Mouse (Mus musculus) forebrain, embryonic 16.5 days (tissue): ENCODE measurements around the gene Mapk6. TPM values are rescaled to one million over a fixed set of nuclear protein-coding genes. Genes with fewer than 3 reads are reported as not detected.
A peak's percentile ranks its signal among the peaks of the same experiment; 100 is the strongest.

Experiments
- ATAC-seq: fragments of 200-750 bp; cut with Nextera tagmentation; 2 replicates; pipeline ENCODE4 v1.8.0; 2017; ENCODE audit warnings: mild to moderate bottlenecking, moderate library complexity
- H3K27ac ChIP-seq: fragments of 300-500 bp; sonication (generic); 2 replicates; pipeline ENCODE4 v1.5.1; 2014; ENCODE audit warnings: low read length, control low read depth
- H3K27me3 ChIP-seq: fragments of 300-500 bp; sonication (generic); replicated peaks from 2 replicates; pipeline ENCODE4 v1.6.1; 2014; ENCODE audit warnings: low read length; ENCODE audit not compliant: control insufficient read depth, insufficient read depth
- H3K36me3 ChIP-seq: fragments of 300-500 bp; sonication (generic); 2 replicates; pipeline ENCODE4 v1.6.1; 2014; ENCODE audit not compliant: control insufficient read depth, insufficient read depth
- H3K4me1 ChIP-seq: fragments of 300-500 bp; sonication (generic); replicated peaks from 2 replicates; pipeline ENCODE4 v1.6.1; 2014; ENCODE audit warnings: low read length; ENCODE audit not compliant: control insufficient read depth, insufficient read depth
- H3K4me2 ChIP-seq: fragments of 300-500 bp; sonication (generic); 2 replicates; pipeline ENCODE4 v1.6.1; 2014; ENCODE audit warnings: mild to moderate bottlenecking, low read length, control low read depth
- H3K4me3 ChIP-seq: fragments of 300-500 bp; sonication (generic); replicated peaks from 2 replicates; pipeline ENCODE4 v1.5.1; 2014; ENCODE audit warnings: mild to moderate bottlenecking, low read length, control low read depth
- H3K9ac ChIP-seq: fragments of 300-500 bp; sonication (generic); replicated peaks from 2 replicates; pipeline ENCODE4 v1.6.1; 2014; ENCODE audit warnings: low read depth, low read length, control low read depth
- H3K9me3 ChIP-seq: fragments of 300-500 bp; sonication (generic); 2 replicates; pipeline ENCODE4 v1.6.1; 2016; ENCODE audit warnings: low read length; ENCODE audit not compliant: control insufficient read depth
- WGBS: fragments of 180-500 bp; shearing (Covaris S2); extraction: QIAGEN DNeasy Blood & Tissue Kit; methylation state at CpG from one replicate; pipeline ENCODE4 v1.1.7; 2014; 5-methylcytosine and 5-hydroxymethylcytosine counted together
- polyA plus RNA-seq: library from polyadenylated mRNA; unstranded; fragments of >200 nt; fragmentation: Nextera tagmentation; extraction: Ambion mirVana; gene quantifications from 2 replicates; pipeline ENCODE4 v1.2.1, GENCODE M21; 2015

Mapk6 gene
- polyA plus RNA-seq, 1 experiment from 2014 or later: 141 TPM

GRCm38 (mm10) chr9:75348066-75348465 lies 61.7 kb downstream of the Mapk6 start:
- Histone ChIP-seq H3K4me1 (no peaks in the 10 kb centered on the region), H3K36me3 (peaks cover 4% of the 10 kb centered on the region; the same call in 1 of the 2 replicates), H3K27ac (no peak overlapping the region), H3K9me3 (no peaks in the 10 kb centered on the region), H3K9ac (no peak overlapping the region), H3K4me3 (no peak overlapping the region), H3K4me2 (no peak overlapping the region), H3K27me3 (no peaks in the 10 kb centered on the region)
- WGBS: 95% methylated on average over 17 of the region's 17 CpGs
- ATAC-seq: no peak

- Histone ChIP-seq H3K4me3 (no peak within 1 kb of the TSS), H3K4me2 (no peak within 1 kb of the TSS), H3K4me1 (no peaks in the 10 kb centered on the region), H3K36me3 (peaks cover 4% of the 10 kb centered on the region), H3K27ac (no peak within 1 kb of the TSS), H3K27me3 (no peaks in the 10 kb centered on the region), H3K9me3 (no peaks in the 10 kb centered on the region), H3K9ac (no peak within 1 kb of the TSS)
- ATAC-seq: no peak
- WGBS: 87% methylated on average over 5 of the region's 5 CpGs
These were observed 62.3 kb downstream of the Mapk6 start, which contains the start of gene Bcl2l10 for GRCm38 (mm10) chr9:75347458-75347857. Gene Bcl2l10 (plus strand): TSS chr9:75347758.

GRCm38 (mm10) chr9:75342433-75342832 lies 67.4 kb downstream of the Mapk6 start:
- Histone ChIP-seq H3K36me3 (peaks cover 19% of the 10 kb centered on the region), H3K4me1 (no peaks in the 10 kb centered on the region), H3K4me3 (no peak overlapping the region), H3K27ac (no peak overlapping the region), H3K9me3 (no peaks in the 10 kb centered on the region), H3K9ac (no peak overlapping the region), H3K27me3 (no peaks in the 10 kb centered on the region), H3K4me2 (no peak overlapping the region)
- ATAC-seq: no peak
- WGBS: 91% methylated on average over 4 of the region's 4 CpGs

GRCm38 (mm10) chr9:75338016-75338415 lies 71.8 kb downstream of the Mapk6 start:
- H3K4me3 ChIP-seq: no peak overlapping the region
- no peaks in the 10 kb centered on the region for H3K27me3 ChIP-seq
- no peak overlapping the region for H3K9ac ChIP-seq
- H3K36me3 ChIP-seq: peaks cover 18% of the 10 kb centered on the region
- H3K9me3 ChIP-seq: no peaks in the 10 kb centered on the region
- ATAC-seq: no peak
- no peak overlapping the region for H3K27ac ChIP-seq
- 94% methylated on average over 6 of the region's 6 CpGs for WGBS
- no peaks in the 10 kb centered on the region for H3K4me1 ChIP-seq
- H3K4me2 ChIP-seq: no peak overlapping the region

GRCm38 (mm10) chr9:75334440-75334839 lies 75.4 kb downstream of the Mapk6 start:
- Histone ChIP-seq H3K27ac (no peak overlapping the region), H3K27me3 (no peaks in the 10 kb centered on the region), H3K4me2 (no peak overlapping the region), H3K4me1 (no peaks in the 10 kb centered on the region), H3K9me3 (no peaks in the 10 kb centered on the region), H3K9ac (no peak overlapping the region), H3K4me3 (no peak overlapping the region), H3K36me3 (peaks cover 19% of the 10 kb centered on the region)
- 84% methylated on average over 4 of the region's 4 CpGs for WGBS
- no peak for ATAC-seq

- 91% methylated on average over 8 of the region's 8 CpGs for WGBS
- peaks cover 6% of the 10 kb centered on the region for H3K36me3 ChIP-seq
These were observed 79.0 kb downstream of the Mapk6 start for GRCm38 (mm10) chr9:75330821-75331220.

GRCm38 (mm10) chr9:75328047-75328446 lies 81.8 kb downstream of the Mapk6 start:
- ATAC-seq: no peak
- WGBS: 91% methylated on average over 3 of the region's 3 CpGs
- no peaks in the 10 kb centered on the region for H3K9me3 ChIP-seq

More at GRCm38 (mm10) chr9:75330821-75331220, 79.0 kb downstream of the Mapk6 start:
- H3K4me1 ChIP-seq: no peaks in the 10 kb centered on the region
- no peaks in the 10 kb centered on the region for H3K27me3 ChIP-seq
- H3K4me2 ChIP-seq: no peak overlapping the region
- ATAC-seq: no peak
- no peaks in the 10 kb centered on the region for H3K9me3 ChIP-seq
- no peak overlapping the region for H3K9ac ChIP-seq
- H3K27ac ChIP-seq: no peak overlapping the region
- no peak overlapping the region for H3K4me3 ChIP-seq

GRCm38 (mm10) chr9:75322099-75322885 lies 87.5 kb downstream of the Mapk6 start:
- no peak overlapping the region for H3K9ac ChIP-seq
- no peak overlapping the region for H3K4me3 ChIP-seq
- H3K36me3 ChIP-seq: no peaks in the 10 kb centered on the region; the same call in 1 of the 2 replicates
- WGBS: 85% methylated on average over 13 of the region's 13 CpGs
- H3K27ac ChIP-seq: no peak overlapping the region
- no peak overlapping the region for H3K4me2 ChIP-seq
- H3K9me3 ChIP-seq: no peaks in the 10 kb centered on the region
- ATAC-seq: no peak
- H3K4me1 ChIP-seq: no peaks in the 10 kb centered on the region
- H3K27me3 ChIP-seq: no peaks in the 10 kb centered on the region

More at GRCm38 (mm10) chr9:75328047-75328446, 81.8 kb downstream of the Mapk6 start:
- H3K27ac ChIP-seq: no peak overlapping the region
- H3K4me2 ChIP-seq: no peak overlapping the region
- no peak overlapping the region for H3K9ac ChIP-seq
- H3K27me3 ChIP-seq: no peaks in the 10 kb centered on the region
- H3K4me1 ChIP-seq: no peaks in the 10 kb centered on the region
- no peak overlapping the region for H3K4me3 ChIP-seq
- H3K36me3 ChIP-seq: peaks cover 4% of the 10 kb centered on the region

- no peak for ATAC-seq
- no peaks in the 10 kb centered on the region for H3K27me3 ChIP-seq
- no peaks in the 10 kb centered on the region for H3K9me3 ChIP-seq
- 0 out of 2 replicates have a peak overlapping the region, but pooled peaks have one; percentile 15 for H3K9ac ChIP-seq
- WGBS: 79% methylated on average over 3 of the region's 3 CpGs
- no peak overlapping the region for H3K27ac ChIP-seq
- H3K4me1 ChIP-seq: peaks cover 13% of the 10 kb centered on the region
- H3K36me3 ChIP-seq: no peaks in the 10 kb centered on the region
- H3K4me2 ChIP-seq: no peak overlapping the region
- H3K4me3 ChIP-seq: no peak overlapping the region
These were observed 90.4 kb downstream of the Mapk6 start for GRCm38 (mm10) chr9:75319365-75319764.
